Mouse (Mus musculus) kidney, postnatal 10 days (tissue): ENCODE data around the gene Tmem256.

Experiments
- DNase-seq: peaks from one replicate; pipeline ENCODE4 v3.0.0; 2021; ENCODE audit warnings: mixed read lengths

Gene Tmem256

GRCm38 (mm10) chr11:69886907-69887635 lies 48.8 kb downstream of the Tmem256 start:
- DNase-seq, result no peak
